Mouse (Mus musculus) T-helper 1 cell (primary cell): ENCODE data around the gene Senp6.
"Not testable (repeated sequence)": the region's sequence is repeated elsewhere in the genome, so short reads cannot be mapped to it uniquely, and the experiment has no call there.

Experiments
- in situ Hi-C: fragments of 300-600 bp; cut with MboI, MseI; formaldehyde crosslinking; loops from one replicate; pipeline ENCODE4 v1.15.1; 2025; ENCODE audit warnings: high pct_unique_total_duplicates

Gene Senp6

DNA sequence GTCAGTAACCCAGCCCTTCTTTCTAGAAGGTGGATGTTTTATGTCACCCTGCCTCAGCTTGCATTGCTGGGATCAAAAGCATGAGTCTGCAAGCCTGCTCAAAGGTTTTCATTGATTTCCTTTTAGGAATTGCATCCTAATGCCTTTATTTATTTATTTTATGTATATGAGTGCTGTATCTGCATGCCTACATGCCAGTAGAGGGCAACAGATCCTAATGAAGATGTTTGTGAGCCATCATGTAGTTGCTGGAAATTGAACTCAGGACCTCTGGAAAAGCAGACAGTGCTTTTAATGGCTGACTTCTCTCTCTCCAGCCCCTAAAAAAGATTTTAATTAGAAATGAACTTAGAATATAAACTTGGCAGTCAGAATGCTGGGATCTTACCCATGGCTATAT is 8.2 kb downstream of the Senp6 start:
- in situ Hi-C loops, result no loop called here

DNA sequence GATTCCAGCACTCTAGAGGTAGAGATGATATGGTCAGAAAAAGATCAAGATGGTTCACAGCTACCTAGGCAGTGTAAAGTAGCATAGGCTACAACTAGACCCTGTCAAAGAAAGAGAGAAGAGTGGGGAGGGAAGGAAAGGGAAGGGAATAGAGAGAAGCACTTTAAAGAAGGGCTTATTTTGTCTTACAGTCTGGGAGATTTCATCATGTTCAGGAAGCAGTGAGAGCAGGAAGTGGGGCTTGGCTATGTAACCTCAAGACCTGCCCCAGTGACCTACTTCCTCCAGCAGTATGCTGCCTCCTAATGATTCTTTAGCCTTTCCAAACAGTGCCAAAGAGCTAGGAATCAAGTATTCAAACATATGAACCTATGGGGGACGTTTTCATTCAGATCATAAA is 14.2 kb downstream of the Senp6 start:
- in situ Hi-C loops, result no loop called here

- in situ Hi-C loops, result no loop called here
Measured at GRCm38 (mm10) chr9:80084429-80085092, 17.9 kb downstream of the Senp6 start.

DNA sequence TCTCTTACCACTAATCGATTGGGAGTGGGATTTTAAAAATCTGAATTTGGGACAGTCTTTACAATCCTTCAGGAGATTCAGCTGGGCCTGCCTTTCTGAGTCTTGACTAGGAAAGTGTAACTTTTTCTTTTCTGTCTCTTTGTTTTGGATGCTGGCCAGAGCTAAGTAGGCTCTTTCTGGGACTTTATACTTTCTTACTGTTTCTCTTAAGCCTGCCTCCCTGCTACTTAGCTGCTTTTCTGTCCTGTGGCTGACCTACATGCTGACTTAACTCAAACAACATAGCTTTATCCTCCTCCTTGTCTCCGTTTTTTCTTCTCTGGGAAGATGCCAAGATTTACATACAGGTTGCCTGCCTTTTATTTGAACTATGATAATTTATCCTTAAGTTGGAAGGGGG is 19.0 kb downstream of the Senp6 start:
- in situ Hi-C loops, result no loop called here

GRCm38 (mm10) chr9:80086272-80086966 is 19.7 kb downstream of the Senp6 start:
- in situ Hi-C loops, result not testable (repeated sequence)

DNA sequence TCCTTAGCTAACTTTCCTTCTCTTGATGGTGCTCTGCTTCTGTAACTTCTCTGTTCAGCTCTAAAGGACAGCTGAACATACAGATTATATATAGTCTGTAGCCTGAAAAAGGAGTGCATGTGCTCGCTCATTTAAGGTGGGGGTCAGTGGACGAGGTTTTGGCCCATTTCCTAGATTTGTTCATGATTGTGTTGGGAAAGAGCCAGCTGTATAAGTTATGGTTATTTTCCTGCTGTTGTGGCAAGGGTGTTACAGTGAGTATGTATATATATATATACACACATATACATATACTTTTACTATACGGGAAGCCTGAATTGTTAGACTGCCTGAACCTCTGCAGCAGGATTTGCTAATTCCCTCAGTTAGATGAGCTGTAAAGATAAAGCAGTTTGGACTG is 22.7 kb downstream of the Senp6 start:
- in situ Hi-C loops, result no loop called here

DNA sequence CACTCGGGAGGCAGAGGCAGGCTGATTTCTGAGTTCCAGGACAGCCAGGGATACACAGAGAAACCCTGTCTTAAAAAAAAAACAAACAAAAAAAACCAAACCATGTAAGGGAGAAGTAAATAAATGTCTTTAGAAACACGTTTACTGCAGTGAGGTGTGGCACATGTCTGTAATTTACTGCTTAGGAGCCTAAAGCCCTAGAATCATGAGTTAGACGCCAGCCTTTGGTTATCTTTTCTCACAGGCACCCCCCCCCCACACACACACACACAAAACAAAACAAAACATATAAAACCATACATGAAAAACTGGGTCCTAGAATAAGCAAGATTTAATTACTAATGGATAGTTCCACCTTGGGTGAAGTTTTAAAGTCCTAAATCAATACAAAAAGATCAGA is 29.6 kb downstream of the Senp6 start:
- in situ Hi-C loops, result no loop called here

GRCm38 (mm10) chr9:80145992-80146587 is 79.4 kb downstream of the Senp6 start:
- in situ Hi-C loops, result no loop called here

DNA sequence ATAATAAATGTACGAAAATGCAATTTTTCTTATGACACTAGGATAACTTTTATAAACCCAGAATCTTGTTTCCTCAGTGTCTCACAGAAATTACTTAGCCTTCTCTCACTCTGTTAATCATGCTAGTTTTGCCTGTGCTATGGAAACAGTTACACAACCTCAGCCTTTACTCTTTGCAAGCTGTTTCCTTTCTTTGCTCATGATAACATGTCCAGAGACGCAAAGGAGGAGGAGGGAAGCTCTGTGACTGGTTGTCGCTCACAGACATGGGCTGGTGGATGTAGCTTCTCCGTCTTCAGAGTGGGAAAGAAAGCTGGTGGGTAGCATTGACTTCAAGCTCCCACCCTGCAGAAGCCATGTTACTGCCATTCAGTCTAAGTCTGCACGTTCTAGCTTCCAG is 82.9 kb downstream of the Senp6 start:
- in situ Hi-C loops, result no loop called here

GRCm38 (mm10) chr9:80155277-80155676 is 88.6 kb downstream of the Senp6 start:
- in situ Hi-C loops, result no loop called here

DNA sequence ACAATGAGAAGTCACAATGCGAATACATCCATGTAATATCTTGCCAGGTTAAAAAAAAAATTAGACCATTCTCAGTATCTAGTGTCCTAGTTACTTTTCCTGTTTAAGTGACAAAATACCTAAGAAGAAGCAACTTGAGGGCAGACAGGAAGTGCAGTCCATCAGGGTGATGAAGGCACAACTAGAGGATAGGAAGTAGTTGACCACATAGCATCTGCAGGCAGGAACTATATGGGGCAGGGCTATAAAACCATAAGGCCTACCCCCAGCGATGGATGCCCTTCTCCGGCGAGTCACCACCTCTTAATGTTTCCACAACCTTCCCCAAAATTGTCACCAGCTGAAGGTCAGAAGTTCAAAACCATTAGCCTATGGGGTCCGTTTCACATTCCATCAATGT is 90.1 kb downstream of the Senp6 start:
- in situ Hi-C loops, result no loop called here

- in situ Hi-C loops, result no loop called here
Measured at GRCm38 (mm10) chr9:80157840-80158465, 91.2 kb downstream of the Senp6 start.

GRCm38 (mm10) chr9:80158937-80159336 is 92.2 kb downstream of the Senp6 start:
- in situ Hi-C loops, result no loop called here

DNA sequence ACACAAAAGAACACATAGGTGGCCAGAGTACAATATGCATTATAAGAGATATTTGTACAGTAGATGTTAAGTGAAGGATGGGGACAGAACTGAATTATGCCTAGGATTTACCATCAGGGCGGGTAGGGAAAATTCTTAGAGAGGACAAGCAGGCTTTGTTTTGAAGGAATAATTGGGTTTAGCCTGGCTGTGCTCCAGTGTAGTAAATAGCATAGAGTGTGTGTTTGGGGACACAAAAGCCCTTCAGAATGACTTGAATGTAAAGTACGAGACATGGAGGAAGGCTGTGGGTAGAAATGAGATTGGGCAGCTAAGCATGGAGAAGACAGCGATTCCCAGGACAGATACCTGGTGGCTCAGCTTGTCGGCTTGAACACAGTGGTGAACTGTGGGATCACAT is 94.7 kb downstream of the Senp6 start:
- in situ Hi-C loops, result no loop called here

GRCm38 (mm10) chr9:80163126-80163723 is 96.5 kb downstream of the Senp6 start:
- in situ Hi-C loops, result no loop called here

DNA sequence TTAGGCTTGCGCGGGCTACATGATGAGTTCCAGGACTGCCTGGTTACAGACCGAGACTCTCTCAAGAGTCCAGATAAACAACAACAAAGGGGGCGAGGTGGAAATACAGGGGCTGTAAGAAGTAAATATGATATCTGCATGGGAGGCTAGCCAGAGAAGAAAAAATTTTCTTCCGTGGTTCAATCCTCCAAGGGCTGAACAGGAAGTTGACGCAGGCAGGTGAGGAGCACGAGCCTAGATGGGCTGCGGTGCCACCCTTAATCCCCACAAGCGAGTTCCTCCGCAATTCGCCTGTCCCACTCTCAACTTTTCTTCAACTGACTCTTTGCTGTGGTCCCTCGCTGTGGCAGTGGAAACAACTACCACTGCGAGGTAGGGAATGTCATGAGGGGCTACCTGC is 97.5 kb downstream of the Senp6 start:
- in situ Hi-C loops, result no loop called here

- in situ Hi-C loops, result no loop called here
Measured at GRCm38 (mm10) chr9:80164611-80165474, 98.1 kb downstream of the Senp6 start, which contains the start of gene Myo6. Gene Myo6 (plus strand): TSS chr9:80165031.

- in situ Hi-C loops, result no loop called here
Measured at GRCm38 (mm10) chr9:80165690-80166089, 99.0 kb downstream of the Senp6 start.

DNA sequence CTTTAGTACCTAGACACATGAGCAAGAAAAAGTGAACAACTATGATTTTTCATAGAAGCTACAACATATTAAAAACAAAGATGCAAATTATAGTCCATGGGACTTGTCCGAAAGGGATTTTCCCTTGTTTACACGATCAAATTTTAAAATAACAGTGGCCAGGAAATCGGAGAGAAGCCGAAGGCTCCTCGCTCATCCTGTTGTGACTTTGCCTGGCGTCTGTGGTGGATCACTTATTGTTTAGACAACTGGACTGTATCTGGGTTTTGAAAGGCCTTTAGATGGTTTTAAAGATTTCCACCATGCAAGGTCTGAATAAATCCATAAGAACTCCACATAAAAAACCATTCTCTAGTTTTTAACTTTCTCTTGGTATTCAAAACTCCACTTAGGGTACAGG is 99.7 kb downstream of the Senp6 start:
- in situ Hi-C loops, result no loop called here

DNA sequence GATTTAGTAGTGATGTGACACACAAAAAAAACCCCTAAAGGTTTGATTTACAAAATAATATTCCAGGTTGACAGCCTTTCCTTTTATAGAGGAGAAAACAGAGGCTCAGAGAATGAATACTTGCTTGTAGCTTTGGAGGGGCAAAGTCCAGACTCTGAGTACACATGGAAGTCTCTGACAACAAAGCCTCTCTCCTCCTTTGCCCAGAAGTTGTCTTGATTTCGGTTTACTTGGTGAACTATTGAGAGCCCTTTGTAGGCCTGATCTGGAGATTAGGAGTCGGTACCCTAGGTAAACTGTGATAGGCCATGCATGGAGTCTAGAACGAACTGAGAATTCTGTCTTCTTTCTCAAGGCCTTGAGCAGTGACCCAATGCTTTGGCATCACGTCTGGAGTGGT is 100.4 kb downstream of the Senp6 start:
- in situ Hi-C loops, result no loop called here

GRCm38 (mm10) chr9:80169551-80169950 is 102.8 kb downstream of the Senp6 start:
- in situ Hi-C loops, result no loop called here
